ENCODE assay signal across 9 mouse cellular contexts in genomic region chr10:117363106-117363505, GRCm38 (mm10). TPM values are rescaled to one million over a fixed set of nuclear protein-coding genes. Genes with fewer than 3 reads are reported as not detected.
A peak's percentile ranks its signal among the peaks of the same experiment; 100 is the strongest.
DNase-seq lines count a peak whose midpoint lies in the region; ATAC-seq and TF ChIP-seq lines count a peak whose summit lies in the region.
"Had no signal": no experiment of that assay in that cellular context is flagged by ENCODE, and none has a peak within 500 bp of the region (broad histone marks: within the 10 kb centered on the region; RNA-seq: fewer than 3 reads in every experiment).

No protein-coding gene starts in this region.

- no peak overlapping the region for H3K4me2 ChIP-seq in hindbrain, embryonic 13.5 days
- H3K4me2 ChIP-seq: embryonic facial prominence, embryonic 12.5 days had no signal

- no peak overlapping the region for H3K4me3 ChIP-seq in hindbrain, embryonic 10.5 days
- no peak overlapping the region for H3K4me3 ChIP-seq in hindbrain, embryonic 13.5 days
- no peak overlapping the region for H3K4me3 ChIP-seq in C2C12 (ENCODE audit: insufficient read depth, poor library complexity, severe bottlenecking)
- H3K4me3 ChIP-seq: embryonic facial prominence, embryonic 12.5 days had no signal

- WGBS in hindbrain, embryonic 10.5 days: 54% methylated on average over 3 of the region's 3 CpGs
- 45% methylated on average over 3 of the region's 3 CpGs for WGBS in hindbrain, embryonic 13.5 days

- ATAC-seq in hindbrain, embryonic 13.5 days (ENCODE audit: low FRiP score): no peak

- TF ChIP-seq CTCF in C2C12 (IDR thresholded peaks at IDR 0.05; ENCODE audit: control insufficient read depth, insufficient read depth, insufficient read length): peak; percentile 40

- no peak overlapping the region for H3ac ChIP-seq in C2C12 (ENCODE audit: control insufficient read depth, insufficient read length, low read depth)

- peaks cover 69% of the 10 kb centered on the region for H3K79me2 ChIP-seq in C2C12 (ENCODE audit: control insufficient read depth, insufficient read depth)

- H3K36me3 ChIP-seq in hindbrain, embryonic 10.5 days: peaks cover 98% of the 10 kb centered on the region
- peaks cover 59% of the 10 kb centered on the region for H3K36me3 ChIP-seq in hindbrain, embryonic 13.5 days
- peaks cover 97% of the 10 kb centered on the region for H3K36me3 ChIP-seq in C2C12 (ENCODE audit: control insufficient read depth, insufficient read depth)

- peak; percentile 53 for DNase-seq in hindbrain, embryonic 10.5 days (ENCODE audit: low spot score)
- DNase-seq in adrenal gland, postnatal 10 days: peak; percentile 70
- peak; percentile 50 for DNase-seq in embryo, embryonic 9.5 days (ENCODE audit: extremely low spot score)
- DNase-seq in kidney, postnatal 36 days: peak; percentile 38 to 82
- DNase-seq in retina, adult 2 months (ENCODE audit: low read depth, low spot score): peak; percentile 36
- DNase-seq in thymus, postnatal 4 days: peak; percentile 87

- H3K9me3 ChIP-seq in hindbrain, embryonic 10.5 days: no peaks in the 10 kb centered on the region
- H3K9me3 ChIP-seq in hindbrain, embryonic 13.5 days: no peaks in the 10 kb centered on the region
- H3K9me3 ChIP-seq: embryonic facial prominence, embryonic 12.5 days had no signal

- no peak overlapping the region for H3K9ac ChIP-seq in hindbrain, embryonic 13.5 days
- H3K9ac ChIP-seq: embryonic facial prominence, embryonic 12.5 days had no signal

- H3K27ac ChIP-seq in hindbrain, embryonic 10.5 days: no peak overlapping the region
- H3K27ac ChIP-seq in hindbrain, embryonic 13.5 days: no peak overlapping the region
- H3K27ac ChIP-seq: embryonic facial prominence, embryonic 12.5 days had no signal

- H3K79me3 ChIP-seq in C2C12 (ENCODE audit: low read depth): peaks cover 27% of the 10 kb centered on the region

- H3K27me3 ChIP-seq in hindbrain, embryonic 10.5 days (ENCODE audit: insufficient read depth, poor library complexity, severe bottlenecking): no peaks in the 10 kb centered on the region
- no peaks in the 10 kb centered on the region for H3K27me3 ChIP-seq in hindbrain, embryonic 13.5 days
- no peaks in the 10 kb centered on the region for H3K27me3 ChIP-seq in C2C12 (ENCODE audit: control insufficient read depth, insufficient read depth, insufficient read length)
- H3K27me3 ChIP-seq: embryonic facial prominence, embryonic 12.5 days had no signal

- H3K4me1 ChIP-seq in hindbrain, embryonic 10.5 days (replicated peaks): no peaks in the 10 kb centered on the region
- H3K4me1 ChIP-seq in hindbrain, embryonic 13.5 days (replicated peaks): no peaks in the 10 kb centered on the region
- H3K4me1 ChIP-seq: embryonic facial prominence, embryonic 12.5 days had no signal

TF ChIP-seq in C2C12, 6 proteins besides CTCF, POLR2A, EP300 and RAD21:
- TF ChIP-seq USF1 (IDR thresholded peaks at IDR 0.05; ENCODE audit: low read depth): peak; percentile 46
- no peak for TF ChIP-seq MAX (IDR thresholded peaks at IDR 0.05)
- TF ChIP-seq CEBPB (IDR thresholded peaks at IDR 0.05; ENCODE audit: low read depth): no peak
- no peak for TF ChIP-seq MYOD1 (IDR thresholded peaks at IDR 0.05; ENCODE audit: control insufficient read depth, insufficient read length, low read depth)
- TF ChIP-seq FOSL1 (IDR thresholded peaks at IDR 0.05; ENCODE audit: insufficient read depth, low read length, poor library complexity, severe bottlenecking): no peak
- TF ChIP-seq MYOG (IDR thresholded peaks at IDR 0.05; ENCODE audit: control insufficient read depth, extremely low read depth, insufficient read length): no peak

RNA-seq across cellular contexts. Expression of gene Cpsf6, which starts 16.7 kb away (rescaled TPM):
- polyA plus RNA-seq in hindbrain, embryonic 10.5 days (2016; fragmentation: Nextera tagmentation; extraction: Ambion mirVana): 188 and 221 TPM in 2 replicates
- 177 and 179 TPM in 2 replicates for polyA plus RNA-seq in hindbrain, embryonic 13.5 days (2015; fragmentation: Nextera tagmentation; extraction: Ambion mirVana)
- polyA plus RNA-seq in C2C12 (2012; fragmentation: generic; extraction: Trizol): 36.6 TPM
- total RNA-seq in adrenal gland, postnatal 10 days (2021): 10 to 100 TPM; 69.7 to 81.3 TPM

Comparison
In these comparisons a context has a peak if more than half of its experiments do, and no peak if none do; other contexts are left out.
1. DNase-seq: peak in every context shown above with its lines; median percentile 87 in thymus, postnatal 4 days; 70 in adrenal gland, postnatal 10 days; 60 in kidney, postnatal 36 days; 53 in hindbrain, embryonic 10.5 days; 50 in embryo, embryonic 9.5 days; 36 in retina, adult 2 months.